Mouse (Mus musculus) urinary bladder, postnatal 14 days (tissue): Measurements from ENCODE around the gene Tomm70a.

Source experiments
- DNase-seq: peaks from one replicate; pipeline ENCODE4 v3.0.0; 2021; ENCODE audit warnings: low spot score

Gene Tomm70a

DNA sequence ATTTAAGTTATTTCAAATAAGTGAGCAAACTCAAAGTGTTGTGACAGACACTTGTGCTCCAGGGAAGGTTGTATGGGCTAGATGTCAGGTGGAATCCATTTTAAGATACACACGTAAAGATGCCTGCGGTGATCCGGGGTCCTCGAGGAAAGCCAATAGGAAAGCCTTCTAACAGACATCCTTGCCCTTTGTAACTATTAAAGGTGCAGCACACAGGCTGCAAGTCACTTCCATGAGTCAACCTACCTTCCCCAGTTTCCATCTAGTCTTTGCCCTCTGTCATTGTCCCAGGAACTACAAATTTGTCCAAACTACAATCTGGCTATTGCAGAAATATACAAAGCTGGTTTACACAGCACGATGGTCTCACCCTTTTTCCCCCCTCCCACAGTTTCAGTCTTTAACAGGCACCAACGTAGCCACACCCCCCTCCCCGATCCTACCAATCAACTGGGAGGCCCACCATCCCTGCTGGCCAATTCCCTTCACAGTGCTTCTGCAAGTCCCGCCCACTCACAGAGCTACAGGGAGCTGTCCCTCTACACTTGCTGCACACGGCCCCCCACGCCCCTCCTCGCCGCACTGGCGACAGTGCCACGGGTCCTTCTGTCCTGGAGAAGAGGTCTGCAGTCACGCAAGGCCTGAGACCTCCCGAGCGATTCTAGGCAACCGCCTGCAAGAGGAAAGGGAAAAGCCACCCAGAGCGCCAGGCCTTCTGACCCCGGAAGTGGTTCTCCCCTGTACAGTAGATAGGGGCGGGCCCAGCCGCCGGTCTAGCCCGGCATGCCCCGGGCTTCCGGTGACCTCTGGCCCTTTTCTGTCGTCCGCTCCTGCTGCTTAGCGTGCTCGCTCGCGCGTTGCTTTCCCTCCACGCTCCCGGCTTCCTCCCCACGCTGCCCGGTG, at the start of gene Tomm70a:
Gene Tomm70a (plus strand): TSS at position 791 of the 903 bp plus-strand sequence.
- DNase-seq, result peak; percentile 93

DNA sequence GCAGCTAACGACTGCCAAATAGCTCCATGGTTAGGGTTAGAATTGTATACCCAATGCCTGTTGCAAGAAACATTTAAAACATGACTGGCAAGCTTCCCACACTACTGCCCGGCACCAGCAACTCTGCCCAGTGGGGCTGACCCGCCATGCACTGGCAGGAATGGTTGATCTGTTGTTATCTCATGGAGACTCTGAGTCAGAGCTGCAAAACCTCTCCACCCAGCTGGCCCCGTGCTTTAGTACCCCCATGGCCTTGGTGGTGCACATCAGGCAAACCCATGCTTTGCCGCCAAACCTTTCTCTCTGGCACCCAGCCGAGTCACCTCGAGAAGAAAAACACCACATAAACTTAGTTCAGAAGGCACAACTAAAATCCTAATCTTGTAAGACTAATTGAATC, 45.5 kb upstream of the Tomm70a start:
- DNase-seq, result no peak

DNA sequence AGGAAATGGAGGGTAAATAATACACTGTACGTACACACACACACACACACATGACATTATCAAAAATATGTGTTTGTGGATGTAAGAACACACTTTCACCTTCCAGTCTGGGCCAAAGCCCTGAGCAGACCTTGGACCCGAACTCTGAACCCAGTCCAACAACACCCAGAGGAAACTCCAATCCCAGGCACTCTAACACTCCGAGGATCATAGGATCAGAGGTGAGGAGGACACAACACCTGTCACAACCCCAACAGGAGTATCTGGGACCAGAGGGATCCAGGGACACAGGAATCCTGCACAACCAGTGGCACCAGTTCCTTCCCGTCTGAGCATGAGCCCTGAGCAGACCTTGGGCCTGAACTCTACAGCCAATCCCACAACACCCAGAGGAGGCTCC, 41.9 kb upstream of the Tomm70a start:
- DNase-seq, result no peak

DNA sequence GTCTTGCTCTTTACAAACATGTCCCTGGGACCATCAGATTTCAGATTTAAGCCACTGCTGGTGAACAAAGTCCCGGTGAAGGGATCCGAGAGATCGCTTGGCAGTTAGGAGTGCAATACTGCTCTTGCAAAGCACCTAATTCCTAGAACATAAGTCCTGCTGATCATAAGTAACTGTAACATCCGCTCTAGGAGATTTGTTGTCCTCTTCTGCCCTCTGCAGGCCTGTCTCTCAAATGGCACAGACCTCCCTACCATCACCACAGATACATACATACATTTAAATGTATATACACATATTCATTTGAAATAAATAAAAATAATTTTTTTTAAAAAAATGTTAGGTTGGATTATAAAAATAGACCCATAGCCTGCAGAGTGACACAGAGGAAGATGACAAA, 29.0 kb upstream of the Tomm70a start:
- peak; percentile 32 for DNase-seq

DNA sequence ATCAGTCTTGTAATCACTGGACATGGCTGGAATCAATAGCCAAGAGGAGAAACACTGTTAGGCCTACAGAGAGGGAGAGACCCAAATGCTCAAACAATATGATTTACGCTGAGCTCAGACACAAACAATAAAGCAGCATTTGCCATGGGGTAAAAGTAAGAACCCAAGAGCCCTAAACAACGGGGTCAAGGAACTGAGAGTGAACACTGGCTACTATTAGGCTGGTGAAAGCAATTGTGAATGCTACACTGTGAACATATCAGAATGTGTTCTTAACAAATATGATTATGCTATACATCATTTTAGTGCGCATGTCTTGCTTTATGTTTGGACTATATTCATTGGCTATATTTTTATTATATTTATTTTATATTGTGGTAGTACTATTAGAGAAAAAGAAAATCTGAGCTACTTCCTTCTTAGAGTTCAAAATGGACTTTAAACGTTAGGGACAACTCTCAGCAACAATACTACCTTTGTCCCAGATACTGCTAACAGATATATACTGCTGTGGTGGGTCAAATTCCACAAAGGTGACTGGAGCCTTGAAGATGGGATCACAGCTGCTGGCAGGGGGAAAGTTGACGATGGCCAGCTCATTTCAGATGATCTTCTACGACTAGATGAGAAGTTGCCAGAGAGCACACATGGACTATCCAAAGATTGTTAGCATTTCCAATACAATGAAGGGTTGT, 28.4 kb upstream of the Tomm70a start:
- DNase-seq, result no peak

DNA sequence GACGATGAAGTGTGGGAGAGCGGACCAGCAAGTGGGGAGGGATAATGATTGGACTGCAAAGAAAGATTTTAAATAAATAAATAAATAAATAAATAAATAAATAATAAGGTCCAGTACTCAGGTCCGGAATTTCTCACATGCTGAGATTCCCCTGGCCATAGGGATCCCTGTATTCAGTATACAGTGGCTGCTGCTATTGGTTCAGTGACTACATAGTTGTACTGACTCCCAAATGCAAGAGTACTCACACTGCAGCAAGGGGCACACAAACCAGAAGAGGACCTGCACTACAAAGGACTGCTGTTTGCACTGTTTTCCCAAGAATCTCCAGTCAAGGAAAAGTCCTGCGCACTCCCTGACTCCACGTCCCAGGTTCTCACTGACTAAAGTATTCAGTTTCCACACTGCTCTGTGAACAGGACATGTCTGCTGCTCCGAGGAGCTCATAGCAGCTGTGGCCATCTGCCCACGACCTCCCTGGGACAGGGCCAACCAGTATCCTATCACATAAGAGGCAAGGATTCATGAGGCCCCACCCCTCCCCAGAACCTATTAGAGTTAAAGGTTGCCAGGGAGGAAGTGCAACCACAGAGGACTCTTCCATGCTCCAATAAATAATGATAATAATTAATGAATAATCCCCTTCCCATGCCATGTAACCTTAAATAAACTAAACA, 22.9 kb upstream of the Tomm70a start:
- no peak for DNase-seq

DNA sequence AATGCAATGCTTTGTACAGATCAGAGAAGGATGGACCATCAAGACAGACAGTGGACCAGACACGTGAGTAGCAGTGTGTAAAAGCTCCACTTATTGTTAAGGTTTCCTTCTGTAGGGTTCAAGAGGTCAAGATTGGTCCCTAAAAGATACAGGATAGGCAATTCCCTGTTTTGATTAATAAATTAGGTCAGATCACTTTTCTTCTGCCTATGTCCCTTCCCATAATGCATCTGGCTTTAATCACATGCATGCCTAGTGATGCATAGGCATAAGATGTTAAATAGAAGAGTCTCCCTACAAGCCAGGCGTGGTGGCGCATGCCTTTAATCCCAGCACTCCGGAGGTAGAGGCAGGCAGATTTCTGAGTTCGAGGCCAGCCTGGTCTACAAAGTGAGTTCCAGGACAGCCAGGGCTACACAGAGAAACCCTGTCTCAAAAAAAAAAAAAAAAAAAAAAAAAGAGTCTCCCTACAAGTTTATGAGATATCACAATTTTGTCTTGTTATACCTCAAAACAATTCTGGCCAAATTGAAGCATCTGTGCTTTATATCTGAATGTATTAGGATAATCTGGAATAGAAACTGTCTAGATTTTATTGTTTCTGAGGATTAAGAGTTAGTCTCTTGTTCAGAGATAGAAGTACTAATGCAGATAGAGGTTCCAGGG, 21.8 kb upstream of the Tomm70a start:
- DNase-seq, result no peak

DNA sequence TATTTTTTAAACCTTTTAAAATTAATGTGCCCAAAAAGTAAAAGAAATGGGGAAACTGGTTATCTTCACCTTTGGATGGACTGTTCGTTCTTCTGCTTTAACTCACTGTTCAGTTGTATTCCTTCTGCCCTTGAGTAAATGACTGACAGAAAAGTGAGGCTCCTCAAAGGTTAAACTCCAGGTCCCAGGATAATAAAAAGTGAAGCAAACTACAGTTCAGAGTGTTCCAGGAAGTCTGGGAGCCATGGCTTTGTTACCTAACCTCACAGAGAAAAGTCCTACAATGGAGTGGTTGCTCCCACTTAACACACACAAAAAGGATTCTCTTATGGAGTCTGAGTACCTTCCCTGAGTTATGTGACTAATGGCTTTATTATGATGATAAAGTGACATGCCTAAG, 20.3 kb upstream of the Tomm70a start:
- no peak for DNase-seq

DNA sequence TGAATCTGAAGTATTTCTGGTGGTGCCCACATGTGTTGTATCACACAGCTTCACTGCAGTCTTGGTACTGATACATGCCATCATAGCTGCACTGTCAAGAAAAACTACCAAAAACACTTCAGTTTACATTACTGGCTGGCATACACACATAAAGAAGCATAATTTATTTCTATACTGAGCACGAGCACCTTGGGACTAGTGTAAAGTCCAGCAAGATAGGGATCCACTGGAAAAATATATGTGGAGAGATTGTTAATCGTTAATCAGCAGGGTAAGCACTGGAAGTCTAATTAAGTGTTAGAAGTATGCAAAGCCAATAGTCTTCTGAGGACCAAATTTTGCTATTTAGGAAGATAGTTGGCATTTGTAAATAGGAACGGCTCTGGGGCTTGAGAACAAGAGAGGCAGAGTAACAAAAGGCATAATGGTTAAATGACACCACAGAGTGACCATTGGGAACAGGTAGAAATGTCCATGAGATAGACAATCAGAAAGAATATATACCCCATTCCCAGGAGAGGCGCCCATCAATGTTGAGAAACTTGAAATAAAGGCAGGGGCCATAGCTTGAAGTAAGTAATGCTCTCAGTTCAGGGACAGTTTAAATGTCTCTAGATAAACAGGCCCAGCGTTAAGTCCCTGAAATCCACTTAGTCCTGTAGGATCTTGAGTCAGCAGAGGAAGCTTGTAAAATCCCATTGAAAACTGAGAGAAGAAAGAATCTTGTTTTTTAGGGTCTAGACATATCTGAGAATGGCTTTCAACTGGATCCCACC, 15.1 kb upstream of the Tomm70a start:
- no peak for DNase-seq

DNA sequence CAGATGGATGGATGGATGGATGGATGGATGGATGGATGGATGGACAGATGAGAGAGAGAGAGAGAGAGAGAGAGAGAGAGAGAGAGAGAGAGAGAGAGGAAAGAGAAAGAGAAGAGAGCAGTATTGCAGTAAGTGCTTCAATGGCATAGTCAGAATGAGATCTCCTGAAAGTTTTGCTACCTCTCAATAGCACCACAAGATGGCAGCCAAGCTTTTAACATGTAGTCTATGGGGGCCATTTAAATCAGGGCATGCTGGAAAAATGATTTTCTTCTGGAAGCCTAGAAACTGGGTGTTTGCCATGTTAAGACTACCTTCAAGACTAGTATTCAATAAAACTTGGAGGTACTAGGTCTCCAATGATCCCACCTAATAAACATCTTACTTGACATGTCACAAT, 5.4 kb upstream of the Tomm70a start:
- DNase-seq, result no peak

DNA sequence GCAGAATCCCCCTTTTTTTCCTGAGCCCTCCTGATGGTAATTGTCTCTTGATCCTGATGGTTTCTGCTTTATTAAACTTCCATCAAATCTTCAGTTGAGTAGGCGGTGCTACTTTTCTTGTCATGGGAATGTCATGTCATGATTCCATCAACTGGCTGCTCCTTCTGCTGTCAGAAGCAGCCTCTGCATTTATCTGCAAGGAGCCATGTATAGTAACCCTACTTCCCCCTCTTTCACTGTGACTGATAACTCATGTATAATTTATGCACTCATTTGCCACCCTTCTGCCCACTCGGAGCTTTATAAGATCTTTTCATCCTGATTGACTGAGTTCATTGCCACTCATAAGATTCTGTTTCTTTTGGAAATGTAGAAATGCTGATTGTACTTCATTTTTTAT, 3.9 kb upstream of the Tomm70a start:
- DNase-seq, result no peak

DNA sequence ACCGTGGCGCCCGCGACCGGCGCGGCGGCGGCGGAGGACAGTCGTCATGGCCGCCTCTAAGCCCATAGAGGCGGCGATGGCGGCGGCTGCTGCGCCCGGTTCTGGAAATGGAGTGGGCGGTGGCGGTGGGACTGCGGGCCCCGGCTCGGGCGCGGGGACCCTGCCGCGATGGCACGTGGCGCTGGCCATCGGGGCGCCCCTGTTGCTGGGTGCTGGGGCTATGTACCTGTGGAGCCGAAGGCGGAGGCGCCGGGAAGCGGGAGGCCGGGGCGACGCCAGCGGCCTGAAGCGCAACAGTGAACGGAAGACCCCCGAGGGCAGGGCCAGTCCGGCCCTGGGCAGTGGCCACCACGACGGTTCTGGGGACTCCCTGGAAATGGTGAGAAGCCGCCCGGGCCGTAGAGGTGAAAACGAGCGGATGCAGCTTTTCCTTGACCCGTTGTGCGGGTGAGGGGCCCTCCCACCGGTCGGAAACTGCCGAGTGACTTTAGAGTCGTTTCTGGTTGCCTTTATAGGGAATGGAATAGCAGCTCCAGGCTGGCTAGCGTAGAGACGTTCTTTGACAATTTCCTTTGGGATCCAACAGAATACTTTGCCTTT, 413 bp downstream of the Tomm70a start:
- DNase-seq, result peak; percentile 4

DNA sequence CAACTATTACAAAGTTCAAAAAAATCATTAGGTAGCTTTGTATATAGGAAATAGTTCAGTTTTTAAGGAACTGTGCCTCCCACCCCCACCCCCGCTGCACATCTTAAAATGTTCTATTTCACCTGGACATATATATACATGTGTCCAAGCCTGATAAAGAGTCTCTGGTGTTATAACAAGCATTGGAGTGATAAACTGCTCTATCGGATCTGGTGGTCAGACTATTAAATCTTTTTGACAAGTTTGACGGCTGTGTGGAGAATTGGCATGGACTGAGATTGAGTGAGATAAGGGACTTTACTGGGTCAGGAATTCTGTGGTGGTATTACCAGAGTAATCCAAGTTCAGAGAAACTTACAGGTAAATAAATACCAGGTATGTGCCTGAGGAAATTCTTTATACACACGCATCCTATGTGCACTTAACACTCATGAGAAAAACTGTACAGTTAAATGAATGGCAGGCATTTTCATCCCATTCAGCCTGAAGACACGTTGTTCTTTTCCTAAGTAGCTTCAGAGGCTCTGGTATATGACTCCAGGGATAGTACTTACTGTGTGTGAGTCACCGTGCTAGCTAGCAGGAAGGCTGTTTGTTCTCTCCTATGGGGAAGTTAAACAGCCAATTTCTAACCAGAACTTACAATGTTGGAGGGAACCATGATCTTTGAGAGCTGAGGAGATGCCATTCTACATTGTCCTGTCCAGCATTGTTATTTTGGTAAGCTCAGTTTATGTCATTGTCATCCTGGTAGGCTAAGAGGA, 1.4 kb downstream of the Tomm70a start:
- DNase-seq, result no peak

DNA sequence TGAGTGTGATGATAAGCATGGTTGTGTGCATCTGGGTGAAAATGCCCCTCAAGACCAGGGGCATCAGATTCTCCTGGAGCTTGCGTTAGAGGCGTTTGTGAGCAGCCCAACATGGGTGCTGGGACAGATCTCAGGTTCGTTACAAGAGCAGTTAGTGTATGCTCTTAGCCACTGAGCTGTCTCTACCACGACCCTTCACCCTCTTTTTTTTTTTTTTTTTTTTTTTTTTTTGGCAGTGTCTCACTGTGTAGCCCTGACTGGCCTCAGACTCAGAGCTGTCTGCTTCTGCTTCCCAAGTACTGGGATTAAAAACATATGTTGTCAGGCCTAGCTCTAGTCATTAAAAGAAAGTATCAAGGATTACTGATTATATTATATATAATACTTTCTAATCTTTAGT, 4.8 kb downstream of the Tomm70a start:
- no peak for DNase-seq

DNA sequence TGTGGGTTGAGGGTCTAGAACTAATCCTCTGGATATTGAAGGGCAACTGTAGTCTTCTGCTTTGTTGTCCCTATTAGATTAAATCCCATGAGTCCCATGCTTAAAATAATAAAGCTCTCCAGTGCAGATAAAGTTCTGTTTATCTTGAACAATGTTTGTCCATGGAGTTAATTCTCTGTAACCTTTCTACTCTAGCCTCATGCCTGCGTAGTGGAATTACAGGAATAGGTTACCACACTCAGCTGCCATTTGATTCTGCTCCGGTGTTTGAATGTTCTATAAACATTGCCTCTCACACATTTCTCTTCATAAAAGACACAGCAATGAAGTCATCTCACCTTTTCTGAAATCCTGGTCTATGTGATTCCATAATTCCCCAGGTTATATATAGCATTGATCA, 6.3 kb downstream of the Tomm70a start:
- no peak for DNase-seq

DNA sequence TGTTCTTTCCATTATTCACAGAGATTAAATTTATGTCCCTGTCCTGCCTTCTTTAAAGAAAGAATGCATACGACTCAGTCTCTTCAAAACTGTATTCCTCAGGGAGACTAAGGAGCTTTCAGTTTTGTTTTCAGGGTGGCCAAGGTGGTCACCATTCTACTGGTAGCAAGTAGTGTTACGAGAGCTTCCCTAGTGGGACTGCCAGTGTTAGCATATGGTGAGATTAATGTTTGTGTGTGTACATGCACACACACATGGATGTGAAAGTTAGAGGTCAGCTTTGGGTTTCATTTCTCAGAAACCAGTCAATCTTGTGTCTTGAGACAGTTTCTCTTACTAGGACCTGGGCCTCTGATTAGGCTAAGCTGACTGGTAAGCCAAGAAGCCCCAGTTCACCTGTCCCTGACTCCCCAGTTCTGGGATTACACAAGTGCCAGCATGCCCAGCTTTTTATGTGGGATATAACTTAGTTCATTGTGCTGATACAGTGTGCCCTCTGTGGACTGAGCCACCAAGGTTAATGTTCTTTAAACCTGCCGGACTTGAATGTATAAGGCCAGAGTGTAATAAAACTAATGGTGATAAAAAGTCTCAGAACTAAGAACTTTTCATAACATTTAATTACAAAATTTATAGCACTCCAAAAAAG, 9.4 kb downstream of the Tomm70a start:
- DNase-seq, result peak; percentile 16

DNA sequence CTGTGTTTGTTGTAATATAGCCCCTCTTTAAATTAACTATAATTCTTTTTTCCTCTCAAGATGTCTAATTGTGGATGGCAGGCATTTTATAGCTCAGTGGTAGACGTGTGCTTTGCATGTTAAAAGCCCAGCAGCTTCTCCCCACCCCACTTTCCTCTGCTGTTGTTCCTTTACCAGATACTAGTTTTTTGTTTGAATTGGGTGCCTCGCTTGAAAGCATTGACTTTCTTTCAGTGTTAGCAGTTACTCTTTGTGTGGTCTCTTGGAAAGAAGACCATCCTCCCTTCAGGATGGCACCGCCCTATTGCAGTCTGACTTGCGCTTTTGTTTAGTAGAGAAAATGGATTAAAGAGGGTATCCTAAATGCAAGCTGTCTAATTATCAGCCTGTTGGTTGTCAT, 10.0 kb downstream of the Tomm70a start:
- no peak for DNase-seq

DNA sequence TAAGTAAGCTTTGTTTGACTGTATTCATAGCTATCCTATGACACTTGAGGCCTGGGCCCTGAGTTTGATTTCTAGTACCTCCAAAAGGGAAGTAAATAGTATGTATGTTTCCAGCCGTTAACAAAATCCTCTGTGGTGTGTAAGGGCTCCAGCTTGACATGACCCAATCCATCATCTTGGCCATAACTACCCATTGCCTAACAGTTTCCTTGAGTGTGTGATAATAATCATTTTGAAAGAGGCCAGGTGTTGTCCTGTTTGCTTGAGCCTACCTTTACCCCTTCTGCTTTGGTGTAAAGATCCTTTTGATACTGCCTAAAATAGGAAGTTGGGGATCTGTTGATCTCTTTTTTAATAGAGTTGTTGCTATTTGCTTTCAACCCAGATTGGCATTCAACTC, 10.8 kb downstream of the Tomm70a start:
- DNase-seq, result no peak

DNA sequence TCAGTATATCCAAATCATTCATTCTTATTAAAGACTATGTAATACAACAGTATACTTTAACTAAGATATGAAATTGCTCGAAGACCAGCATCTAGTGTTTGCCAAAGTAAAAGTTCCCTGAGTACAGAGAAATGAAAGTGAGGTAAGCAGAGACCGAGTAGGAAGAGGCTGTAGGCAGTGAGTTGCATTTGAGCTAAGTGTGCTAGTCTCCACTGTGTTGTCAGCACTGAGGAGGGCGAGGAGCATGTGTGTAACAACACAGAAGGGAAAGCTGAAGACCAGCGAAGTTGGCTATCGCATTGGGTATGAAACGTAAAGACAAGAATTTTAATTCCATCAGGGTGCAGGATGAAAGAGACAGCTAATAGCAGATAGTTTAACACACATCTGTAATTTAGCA, 12.1 kb downstream of the Tomm70a start:
- DNase-seq, result no peak

DNA sequence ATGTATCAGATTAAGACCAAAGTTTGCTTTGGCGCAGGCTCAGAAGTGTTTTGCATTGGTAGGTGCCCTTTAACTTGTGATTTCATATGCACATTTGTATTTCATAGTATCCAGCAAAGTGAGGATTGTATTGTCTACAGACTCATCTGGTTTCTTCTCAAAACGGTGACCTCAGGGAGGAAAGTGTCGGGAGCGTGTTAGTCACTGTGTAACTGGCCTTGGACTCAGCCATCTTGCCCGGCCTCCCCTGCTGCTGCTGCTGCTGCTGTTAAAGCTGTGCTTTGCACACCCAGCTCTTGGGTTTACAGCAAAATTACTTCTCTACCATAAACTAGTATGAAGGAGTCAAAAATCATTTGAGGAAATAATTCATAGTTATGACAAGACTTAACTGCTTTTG, 23.2 kb downstream of the Tomm70a start:
- no peak for DNase-seq
